Mouse (Mus musculus) testis, adult 2 months (tissue): ENCODE data around the gene 6330409D20Rik. TPM values are rescaled to one million over a fixed set of nuclear protein-coding genes. Genes with fewer than 3 reads are reported as not detected.

ENCODE experiments used
- H3K27ac ChIP-seq: fragments of 200-500 bp; 2 replicates; pipeline ENCODE4 v1.5.1; 2012; ENCODE audit warnings: low read depth, low read length; ENCODE audit not compliant: control insufficient read depth, insufficient read depth
- H3K27me3 ChIP-seq: fragments of 200-500 bp; 2 replicates; pipeline ENCODE4 v1.6.1; 2012; ENCODE audit warnings: mild to moderate bottlenecking, low read length, moderate library complexity; ENCODE audit not compliant: control insufficient read depth, insufficient read depth
- H3K36me3 ChIP-seq: fragments of 200-500 bp; 2 replicates; pipeline ENCODE4 v1.6.1; 2012; ENCODE audit warnings: mild to moderate bottlenecking, low read length; ENCODE audit not compliant: control insufficient read depth, insufficient read depth
- H3K4me1 ChIP-seq: fragments of 200-500 bp; 2 replicates; pipeline ENCODE4 v1.6.1; 2012; ENCODE audit warnings: low read length; ENCODE audit not compliant: control insufficient read depth, insufficient read depth
- H3K4me3 ChIP-seq: fragments of 200-500 bp; 2 replicates; pipeline ENCODE4 v1.5.1; 2012; ENCODE audit warnings: low read depth, mild to moderate bottlenecking, low read length, moderate library complexity, mixed read lengths; ENCODE audit not compliant: control insufficient read depth
- CTCF ChIP-seq: fragments of 200-500 bp; IDR thresholded peaks from 2 replicates; pipeline ENCODE4 v1.5.1; 2012; ENCODE audit warnings: low read depth, mild to moderate bottlenecking, inconsistent platforms, low read length, moderate library complexity; ENCODE audit not compliant: control insufficient read depth, insufficient read depth, insufficient replicate concordance
- POLR2A ChIP-seq: fragments of 200-500 bp; IDR thresholded peaks from 2 replicates; pipeline ENCODE4 v1.6.1; 2012; ENCODE audit warnings: low read depth, mild to moderate bottlenecking, inconsistent platforms, low read length, moderate library complexity; ENCODE audit not compliant: control insufficient read depth
- polyA plus RNA-seq: library from polyadenylated mRNA; depleted of rRNA; stranded (reverse); fragments of >200 nt; gene quantifications from 2 replicates; pipeline ENCODE4 v1.2.3, GENCODE M21; 2012

The 6330409D20Rik gene
- polyA plus RNA-seq, 1 experiment: 0.16 TPM

DNA sequence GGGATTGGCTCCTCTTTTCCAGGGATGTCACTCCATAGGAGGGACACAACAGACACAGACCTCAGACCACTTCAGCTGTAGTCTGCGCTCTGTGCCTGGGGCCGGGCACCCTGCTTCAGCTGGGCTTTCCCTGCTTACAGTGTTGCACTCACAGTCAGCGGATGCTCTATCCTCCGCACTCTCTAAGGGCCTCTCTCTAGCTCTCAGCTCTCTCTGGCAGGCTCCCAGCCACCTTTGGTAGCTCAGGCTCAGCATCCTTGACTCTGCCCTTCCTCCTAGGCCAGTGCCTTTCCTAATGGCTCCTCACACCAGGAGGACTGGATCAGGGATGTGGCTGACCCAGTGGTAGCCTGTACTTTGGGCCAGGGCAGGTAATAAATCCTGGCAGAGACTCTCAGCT lies 8.9 kb downstream of the 6330409D20Rik start:
- Histone ChIP-seq H3K27me3 (no peaks in the 10 kb centered on the region), H3K4me3 (no peak overlapping the region), H3K36me3 (no peaks in the 10 kb centered on the region), H3K27ac (no peak overlapping the region), H3K4me1 (peaks cover 6% of the 10 kb centered on the region)
- TF ChIP-seq CTCF (no peak), POLR2A (no peak)

DNA sequence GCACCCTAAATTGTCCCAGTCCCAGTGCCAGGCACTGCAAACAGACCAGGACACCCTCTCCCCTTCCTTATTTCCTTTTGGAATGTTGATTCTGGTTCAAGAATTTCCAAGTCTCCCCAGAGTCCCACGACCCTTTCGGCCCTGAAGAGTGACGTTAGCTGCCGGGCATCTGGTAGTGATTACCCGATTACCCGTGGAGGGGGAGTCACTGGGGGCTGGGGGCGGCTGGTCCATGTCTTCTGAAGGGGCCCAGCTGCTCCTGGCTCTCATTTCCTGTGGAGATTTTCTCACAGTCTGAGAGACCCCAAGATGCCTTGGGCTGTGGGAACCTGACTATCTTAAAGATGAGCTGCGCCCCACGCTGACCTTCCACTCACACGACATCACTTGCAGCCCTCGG lies 10.0 kb downstream of the 6330409D20Rik start:
- H3K27ac ChIP-seq: no peak overlapping the region
- H3K27me3 ChIP-seq: no peaks in the 10 kb centered on the region
- no peak overlapping the region for H3K4me3 ChIP-seq
- no peak for TF ChIP-seq POLR2A
- no peak for TF ChIP-seq CTCF
- no peaks in the 10 kb centered on the region for H3K36me3 ChIP-seq
- peaks cover 6% of the 10 kb centered on the region for H3K4me1 ChIP-seq

DNA sequence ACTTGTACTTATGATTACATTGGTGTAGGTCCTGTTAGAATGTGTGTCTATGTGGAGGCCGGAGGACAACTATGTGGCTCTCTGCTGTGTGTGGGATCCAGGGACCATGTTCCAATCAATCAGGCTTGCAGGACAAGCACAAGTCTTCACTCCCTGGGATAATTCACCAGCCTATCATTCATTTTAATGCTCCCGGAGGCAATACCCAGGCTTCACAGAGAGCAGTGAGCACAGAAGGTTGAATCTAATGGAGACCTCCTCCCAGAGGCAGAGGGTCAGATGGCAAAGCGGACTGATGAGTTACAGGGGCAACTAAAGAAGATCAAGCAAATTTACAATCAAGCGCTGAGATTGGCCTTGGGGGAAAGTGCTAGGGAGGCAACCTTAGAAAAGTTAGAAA lies 11.3 kb downstream of the 6330409D20Rik start:
- Histone ChIP-seq H3K4me1 (peaks cover 6% of the 10 kb centered on the region), H3K36me3 (no peaks in the 10 kb centered on the region), H3K27ac (no peak overlapping the region), H3K4me3 (no peak overlapping the region), H3K27me3 (no peaks in the 10 kb centered on the region)
- TF ChIP-seq CTCF (no peak), POLR2A (no peak)

DNA sequence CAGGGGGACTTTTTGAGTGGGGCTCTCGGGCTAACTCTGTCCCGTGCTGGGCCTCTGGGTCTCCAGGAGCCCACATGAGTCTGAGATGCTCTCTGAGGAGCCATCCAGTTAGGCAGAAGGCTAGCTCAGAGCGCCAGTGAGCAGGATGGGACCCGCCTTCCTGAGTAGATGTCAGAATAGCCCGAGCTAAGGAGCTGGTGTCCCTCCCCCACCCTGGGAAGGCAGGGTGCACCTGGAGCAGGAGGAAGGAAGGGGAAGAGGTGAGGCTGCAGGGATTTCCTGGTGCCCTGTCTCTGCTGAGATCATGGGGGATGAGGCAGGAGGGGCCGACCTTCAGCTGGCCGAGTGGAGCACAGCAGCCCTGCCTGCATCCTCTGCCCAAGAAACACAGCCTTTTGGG lies 12.4 kb downstream of the 6330409D20Rik start:
- Histone ChIP-seq H3K27me3 (no peaks in the 10 kb centered on the region), H3K27ac (no peak overlapping the region; the same call in 1 of the 2 replicates), H3K4me3 (no peak overlapping the region), H3K4me1 (peaks cover 6% of the 10 kb centered on the region), H3K36me3 (no peaks in the 10 kb centered on the region)
- TF ChIP-seq POLR2A (no peak), CTCF (no peak)

DNA sequence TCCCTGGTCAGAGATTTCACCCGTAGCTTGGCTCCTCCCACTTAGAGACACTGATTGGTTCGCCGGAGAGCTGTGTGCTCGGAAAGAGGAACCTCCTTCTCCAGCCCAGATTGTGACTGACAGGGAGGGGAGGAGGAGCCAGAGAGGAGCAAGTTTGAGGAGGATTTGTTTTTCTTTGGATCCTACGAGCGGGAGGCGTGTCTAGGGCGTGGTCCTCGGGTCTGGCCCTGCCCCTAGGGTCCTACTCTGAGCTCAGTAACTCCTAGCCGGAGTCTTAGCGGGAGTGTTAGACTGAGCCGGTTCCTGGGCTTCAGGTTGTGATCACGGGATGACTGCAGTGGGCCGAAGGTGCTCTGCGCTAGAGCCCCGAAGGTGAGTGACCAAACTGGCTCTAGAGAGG lies 13.4 kb downstream of the 6330409D20Rik start:
- Histone ChIP-seq H3K4me1 (peaks cover 6% of the 10 kb centered on the region), H3K27me3 (no peaks in the 10 kb centered on the region), H3K4me3 (peak overlapping the region; percentile 30; the same call in 1 of the 2 replicates), H3K36me3 (no peaks in the 10 kb centered on the region), H3K27ac (no peak overlapping the region)
- TF ChIP-seq CTCF (no peak), POLR2A (no peak; the same call in 1 of the 2 replicates)

DNA sequence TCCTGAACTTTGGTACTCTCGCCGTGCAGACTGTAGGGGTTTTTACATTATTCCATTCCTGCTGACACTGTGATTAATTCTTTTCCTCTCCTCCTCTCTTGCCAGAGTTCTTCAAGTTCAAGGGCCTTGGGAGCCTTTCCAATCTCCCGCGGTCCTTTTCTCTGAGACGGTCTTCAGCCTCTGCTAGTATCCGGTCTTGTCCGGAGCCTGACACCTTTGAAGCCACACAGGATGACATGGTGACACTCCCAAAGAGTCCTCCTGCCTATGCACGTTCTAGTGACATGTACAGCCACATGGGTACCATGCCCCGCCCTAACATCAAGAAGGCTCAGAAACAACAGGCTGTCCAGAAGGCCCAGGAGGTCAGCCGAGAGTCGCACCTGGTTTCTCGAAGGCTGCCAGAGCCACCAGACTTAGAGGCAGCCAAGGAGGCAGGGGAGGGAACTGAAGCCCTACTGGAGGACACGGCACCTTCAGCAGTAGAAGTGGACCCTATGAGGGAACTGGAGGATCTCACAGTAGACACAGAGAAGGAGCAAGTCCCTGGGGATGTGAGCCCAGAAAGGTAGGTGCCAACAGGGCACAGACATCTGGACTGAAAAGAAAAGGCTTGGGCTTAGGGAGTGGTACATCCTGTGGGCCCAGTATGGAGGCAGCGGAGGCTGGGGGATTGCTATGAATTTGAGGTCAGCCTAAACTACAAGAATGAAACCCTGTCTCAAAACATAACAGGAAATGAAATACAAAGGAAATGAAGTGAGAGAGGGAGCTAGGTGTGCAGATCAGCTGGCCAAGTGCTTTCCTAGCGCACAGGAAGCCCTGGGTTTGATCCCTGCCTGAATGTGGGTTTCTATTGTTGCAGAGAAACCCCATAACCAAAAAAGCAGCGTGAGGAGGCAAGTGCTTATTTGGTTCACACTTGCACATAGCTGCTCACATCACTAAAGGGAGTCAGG lies 15.7 kb downstream of the 6330409D20Rik start:
- Histone ChIP-seq H3K4me3 (no peak overlapping the region), H3K27ac (no peak overlapping the region), H3K36me3 (no peaks in the 10 kb centered on the region), H3K4me1 (peaks cover 6% of the 10 kb centered on the region), H3K27me3 (no peaks in the 10 kb centered on the region)
- no peak for TF ChIP-seq POLR2A
- TF ChIP-seq CTCF: no peak

DNA sequence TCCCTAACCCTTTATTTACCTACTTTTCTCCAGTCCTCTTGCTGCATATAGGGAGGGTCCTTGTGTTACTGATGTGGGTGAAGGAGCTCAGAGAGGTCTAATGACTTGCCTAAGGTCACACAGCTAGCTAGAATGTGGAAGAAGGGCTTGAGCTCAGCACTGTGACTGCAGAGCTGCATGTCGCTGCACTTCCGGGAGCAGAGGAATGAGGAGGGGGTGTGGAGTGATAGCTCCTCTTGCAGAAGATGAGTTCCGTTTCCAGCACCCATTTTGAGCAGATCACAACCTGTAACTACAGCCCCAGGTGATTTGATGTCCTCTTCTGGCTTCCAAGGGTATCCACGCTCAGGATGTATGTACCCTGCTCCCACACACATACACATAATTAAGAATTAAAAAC lies 16.7 kb downstream of the 6330409D20Rik start:
- H3K27me3 ChIP-seq: no peaks in the 10 kb centered on the region
- no peak for TF ChIP-seq CTCF
- TF ChIP-seq POLR2A: no peak
- H3K27ac ChIP-seq: no peak overlapping the region
- H3K4me1 ChIP-seq: peaks cover 6% of the 10 kb centered on the region
- H3K4me3 ChIP-seq: no peak overlapping the region
- H3K36me3 ChIP-seq: no peaks in the 10 kb centered on the region
